ENCODE assay signal across 23 mouse cellular contexts in the genomic region with DNA sequence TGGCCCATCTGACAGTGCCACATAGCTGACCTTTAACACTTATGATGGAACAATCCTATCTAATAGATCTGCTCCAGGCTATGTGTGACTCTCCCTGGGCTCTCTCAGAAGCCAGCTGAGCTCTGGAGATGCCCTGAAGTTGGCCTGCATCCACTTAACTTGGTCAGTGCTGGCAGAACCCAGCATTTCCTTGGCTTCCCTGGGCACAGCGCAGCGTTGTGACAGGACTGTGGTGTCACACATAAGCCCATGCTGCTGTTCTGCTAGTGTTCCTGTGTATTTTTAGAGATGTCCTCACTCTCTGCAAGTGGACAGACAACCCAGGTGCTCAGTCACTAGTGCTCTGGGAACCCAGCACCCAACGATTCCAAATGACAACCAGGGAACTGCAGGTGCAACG. TPM values are rescaled to one million over a fixed set of nuclear protein-coding genes. Genes with fewer than 3 reads are reported as not detected.
DNase-seq lines count a peak whose midpoint lies in the region; ATAC-seq and TF ChIP-seq lines count a peak whose summit lies in the region.
"Had no signal": no experiment of that assay in that cellular context is flagged by ENCODE, and none has a peak within 500 bp of the region (broad histone marks: within the 10 kb centered on the region; RNA-seq: fewer than 3 reads in every experiment).

No protein-coding gene starts in this region.

- WGBS in kidney, embryonic 15.5 days, result 89% methylated on average over 4 of the region's 4 CpGs

- no peak for TF ChIP-seq CTCF in gastrocnemius, adult 2 months (IDR thresholded peaks at IDR 0.05)

- H3K9ac ChIP-seq in kidney, embryonic 15.5 days, result no peak overlapping the region
- H3K9ac ChIP-seq: embryonic facial prominence, embryonic 15.5 days; hindbrain, embryonic 15.5 days had no signal

- peaks cover 34% of the 10 kb centered on the region for H3K36me3 ChIP-seq in kidney, embryonic 15.5 days
- H3K36me3 ChIP-seq: G1E had no signal

- H3K27me3 ChIP-seq in kidney, embryonic 15.5 days, result no peaks in the 10 kb centered on the region
- H3K27me3 ChIP-seq: embryonic facial prominence, embryonic 15.5 days; hindbrain, embryonic 15.5 days had no signal

- 0 out of 2 replicates have a peak overlapping the region, but pooled peaks have one; percentile 40 for H3K27ac ChIP-seq in gastrocnemius, adult 2 months
- H3K27ac ChIP-seq in kidney, embryonic 15.5 days, result 0 out of 2 replicates have a peak overlapping the region, but pooled peaks have one; percentile 0
- H3K27ac ChIP-seq: embryonic facial prominence, embryonic 15.5 days; forebrain, embryonic 10.5 days; hindbrain, embryonic 15.5 days had no signal

- intact Hi-C loops in gastrocnemius, adult 2 months (cut with DNase I), result no loop called here

- ATAC-seq in kidney, embryonic 15.5 days (replicated peaks; ENCODE audit: low FRiP score), result no peak
- ATAC-seq: CD4-positive, CD25-positive, alpha-beta regulatory T cell, adult 4 months; forebrain, embryonic 14.5 days; intestine, embryonic 16.5 days had no signal

- H3K4me1 ChIP-seq in kidney, embryonic 15.5 days, result peaks cover 29% of the 10 kb centered on the region
- H3K4me1 ChIP-seq: hindbrain, embryonic 15.5 days had no signal

- H3K4me2 ChIP-seq in kidney, embryonic 15.5 days, result no peak overlapping the region
- H3K4me2 ChIP-seq: embryonic facial prominence, embryonic 15.5 days; hindbrain, embryonic 15.5 days had no signal

- no peaks in the 10 kb centered on the region for H3K9me3 ChIP-seq in kidney, embryonic 15.5 days (replicated peaks)
- H3K9me3 ChIP-seq: embryonic facial prominence, embryonic 15.5 days; forebrain, embryonic 10.5 days; hindbrain, embryonic 15.5 days had no signal

- peak; percentile 69 for DNase-seq in gastrocnemius, adult 2 months
- no peak for DNase-seq in gastrocnemius, postnatal 10 days
- peak; percentile 36 to 66 for DNase-seq in heart, adult 9 months (ENCODE audit: low spot score in 2 of 2)
- no peak for DNase-seq in heart, postnatal 4 days
- DNase-seq in kidney, postnatal 36 days, result no peak
- no peak for DNase-seq in T-cell, adult 2 months (ENCODE audit: low spot score)
- DNase-seq: adrenal gland, postnatal 10 days; B cell, adult 2 months; cerebellum, adult 11 months; cerebellum, adult 8-10 months; cerebellum, postnatal 14 days; embryo, embryonic 11 days; gastrocnemius, postnatal 14 days; kidney, adult 2 months had no signal

- no peak overlapping the region for H3K4me3 ChIP-seq in gastrocnemius, adult 2 months
- H3K4me3 ChIP-seq in kidney, embryonic 15.5 days (replicated peaks), result no peak overlapping the region
- H3K4me3 ChIP-seq: embryonic facial prominence, embryonic 15.5 days; erythroblast, embryonic 14.5 days; forebrain, embryonic 10.5 days; hindbrain, embryonic 15.5 days had no signal

RNA-seq across cellular contexts. Expression of a gene that starts 26.7 kb away (rescaled TPM):
- total RNA-seq in gastrocnemius, adult 2 months (2021), result 10 to 100 TPM in 1 of 2 experiments, 1 to 10 TPM in 1; 5.9 to 12.2 TPM
- total RNA-seq in gastrocnemius, postnatal 10 days (2021), result 10 to 100 TPM; 25.7 to 30.3 TPM
- total RNA-seq in heart, postnatal 4 days (2021), result 100 to 1,000 TPM; 124 to 129 TPM
- 61.0 and 65.3 TPM in 2 replicates for polyA plus RNA-seq in kidney, embryonic 15.5 days (2015; fragmentation: Nextera tagmentation; extraction: Ambion mirVana)
- polyA plus RNA-seq: G1E had no signal

Comparison
In these comparisons a context has a peak if more than half of its experiments do, and no peak if none do; other contexts are left out.
1. DNase-seq: peak in gastrocnemius, adult 2 months (single experiment) and heart, adult 9 months (2 of 2); none in gastrocnemius, postnatal 10 days (single experiment), heart, postnatal 4 days (single experiment), kidney, postnatal 36 days (0 of 2) and T-cell, adult 2 months (single experiment).
2. RNA of a gene that starts 26.7 kb away (total RNA-seq): 124 to 129 TPM in heart, postnatal 4 days; 25.7 to 30.3 TPM in gastrocnemius, postnatal 10 days and 5.9 to 12.2 TPM in gastrocnemius, adult 2 months; every median in the first group is over 4 times any median in the second.